Mouse (Mus musculus) midbrain, postnatal 0 days (tissue): ENCODE data around the gene Wbp11. TPM values are rescaled to one million over a fixed set of nuclear protein-coding genes. Genes with fewer than 3 reads are reported as not detected.
A peak's percentile ranks its signal among the peaks of the same experiment; 100 is the strongest.

Experiments
- ATAC-seq: fragments of 200-750 bp; cut with Nextera tagmentation; 2 replicates; pipeline ENCODE4 v1.8.0; 2017; ENCODE audit warnings: moderate number of reproducible peaks, mild to moderate bottlenecking, moderate TSS enrichment, moderate library complexity; ENCODE audit not compliant: low FRiP score
- DNase-seq: peaks from one replicate; pipeline ENCODE4 v3.0.0-alpha.2; 2015; ENCODE audit warnings: low spot score
- H3K27ac ChIP-seq: fragments of 300-500 bp; sonication (generic); 2 replicates; pipeline ENCODE4 v1.5.1; 2014; ENCODE audit warnings: low read depth, mild to moderate bottlenecking, low read length, mixed read lengths
- H3K27me3 ChIP-seq: fragments of 300-500 bp; sonication (generic); 2 replicates; pipeline ENCODE4 v1.6.1; 2014; ENCODE audit warnings: low read length, control low read depth, mixed read lengths; ENCODE audit not compliant: insufficient read depth
- H3K36me3 ChIP-seq: fragments of 300-500 bp; sonication (generic); 2 replicates; pipeline ENCODE4 v1.6.1; 2014; ENCODE audit warnings: low read length, control low read depth, mixed read lengths; ENCODE audit not compliant: insufficient read depth
- H3K4me1 ChIP-seq: fragments of 300-500 bp; sonication (generic); 2 replicates; pipeline ENCODE4 v1.6.1; 2014; ENCODE audit warnings: mild to moderate bottlenecking, control low read depth, antibody characterized with exemption, low read length, mixed read lengths; ENCODE audit not compliant: insufficient read depth
- H3K4me2 ChIP-seq: fragments of 300-500 bp; sonication (generic); 2 replicates; pipeline ENCODE4 v1.6.1; 2014; ENCODE audit warnings: low read depth, mild to moderate bottlenecking, low read length, mixed read lengths; ENCODE audit not compliant: poor library complexity, severe bottlenecking
- H3K4me3 ChIP-seq: fragments of 300-500 bp; sonication (generic); 2 replicates; pipeline ENCODE4 v1.5.1; 2014; ENCODE audit warnings: low read depth, mild to moderate bottlenecking, low read length, moderate library complexity
- H3K9ac ChIP-seq: fragments of 300-500 bp; sonication (generic); replicated peaks from 2 replicates; pipeline ENCODE4 v1.6.1; 2014; ENCODE audit warnings: mild to moderate bottlenecking, low read length, moderate library complexity, mixed read lengths; ENCODE audit not compliant: poor library complexity, severe bottlenecking
- H3K9me3 ChIP-seq: fragments of 300-500 bp; sonication (generic); 2 replicates; pipeline ENCODE4 v1.6.1; 2016; ENCODE audit warnings: low read length, control low read depth
- CTCF ChIP-seq: IDR thresholded peaks from 2 replicates; pipeline ENCODE4 v1.5.1; 2016; ENCODE audit warnings: antibody characterized with exemption, mild to moderate bottlenecking
- WGBS: fragments of 180-500 bp; shearing (Covaris S2); extraction: QIAGEN DNeasy Blood & Tissue Kit; methylation state at CpG from one replicate; pipeline ENCODE4 v1.1.7; 2014; 5-methylcytosine and 5-hydroxymethylcytosine counted together
- polyA plus RNA-seq: library from polyadenylated mRNA; unstranded; fragments of >200 nt; fragmentation: Nextera tagmentation; extraction: Ambion mirVana; gene quantifications from 2 replicates; pipeline ENCODE4 v1.2.1, GENCODE M21; 2015
- total RNA-seq: library from RNA; depleted of rRNA; stranded (reverse); fragments of >200 nt; gene quantifications from 2 replicates; pipeline ENCODE4 v1.2.3, GENCODE M21; 2014

Wbp11 gene
- total and polyA plus RNA-seq, 2 experiments from 2014 or later, result 44.8 to 86.1 TPM

- no peak for TF ChIP-seq CTCF
- Histone ChIP-seq H3K4me3 (no peak overlapping the region), H3K36me3 (no peaks in the 10 kb centered on the region), H3K4me2 (no peak overlapping the region), H3K9me3 (no peaks in the 10 kb centered on the region), H3K9ac (no peak overlapping the region), H3K27ac (no peak overlapping the region), H3K27me3 (peaks cover 6% of the 10 kb centered on the region; the same call in 1 of the 2 replicates), H3K4me1 (peaks cover 4% of the 10 kb centered on the region; the same call in 1 of the 2 replicates)
- ATAC-seq (no peak), DNase-seq (no peak)
- 70% methylated on average over 5 of the region's 5 CpGs for WGBS
Measured at GRCm38 (mm10) chr6:136831712-136832111, 3.7 kb upstream of the Wbp11 start.

DNA sequence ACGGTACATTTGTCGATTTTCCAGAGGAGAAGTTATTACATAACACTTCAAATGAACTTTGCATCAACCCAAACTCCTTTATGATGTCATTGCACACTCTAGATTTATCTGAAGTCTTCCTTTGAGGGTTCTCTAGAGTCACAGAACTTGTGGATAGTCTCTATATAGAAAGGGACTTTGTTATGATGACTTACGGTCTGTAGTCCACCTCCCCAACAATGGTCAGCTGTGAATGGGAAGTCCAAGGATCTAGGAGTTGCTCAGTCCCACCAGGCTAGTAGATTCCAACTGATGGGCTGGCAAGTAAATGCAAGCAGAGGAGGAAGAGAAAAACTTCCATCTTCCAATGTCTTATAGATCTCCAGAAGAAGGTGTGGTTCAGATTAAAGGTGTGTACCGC is 648 bp upstream of the Wbp11 start:
- H3K9ac ChIP-seq, result peak overlapping the region; percentile 50; the same call in 1 of the 2 replicates
- H3K27ac ChIP-seq, result peak overlapping the region; percentile 82
- H3K27me3 ChIP-seq, result peaks cover 6% of the 10 kb centered on the region; the same call in 1 of the 2 replicates
- no peak for ATAC-seq
- no peaks in the 10 kb centered on the region for H3K9me3 ChIP-seq
- H3K4me3 ChIP-seq, result peak overlapping the region; percentile 100
- peaks cover 11% of the 10 kb centered on the region; the same call in 1 of the 2 replicates for H3K36me3 ChIP-seq
- 36% methylated on average over 4 of the region's 4 CpGs for WGBS
- no peak for TF ChIP-seq CTCF
- no peak for DNase-seq
- peaks cover 4% of the 10 kb centered on the region; the same call in 1 of the 2 replicates for H3K4me1 ChIP-seq
- peak overlapping the region; percentile 55 for H3K4me2 ChIP-seq

GRCm38 (mm10) chr6:136827516-136827880 is 535 bp downstream of the Wbp11 start, which contains the start of gene BC049715:
BC049715 (plus strand) TSS chr6:136827626.
- Histone ChIP-seq H3K36me3 (peaks cover 17% of the 10 kb centered on the region), H3K9me3 (no peaks in the 10 kb centered on the region), H3K4me2 (peak within 1 kb of the TSS; percentile 59), H3K27me3 (peaks cover 6% of the 10 kb centered on the region; the same call in 1 of the 2 replicates), H3K4me3 (peak within 1 kb of the TSS; percentile 100), H3K9ac (peak within 1 kb of the TSS; percentile 98), H3K27ac (peak within 1 kb of the TSS; percentile 83), H3K4me1 (peaks cover 4% of the 10 kb centered on the region; the same call in 1 of the 2 replicates)
- DNase-seq (peak; percentile 32), ATAC-seq (no peak; the same call in 1 of the 2 replicates)
- no peak for TF ChIP-seq CTCF
- WGBS, result under 1% methylated on average over 34 of the region's 34 CpGs

GRCm38 (mm10) chr6:136827116-136827515 is 917 bp downstream of the Wbp11 start:
- WGBS, result 16% methylated on average over 7 of the region's 7 CpGs
- peak overlapping the region; percentile 59 for H3K4me2 ChIP-seq
- no peak for TF ChIP-seq CTCF
- ATAC-seq (no peak), DNase-seq (no peak)
- H3K27ac ChIP-seq, result peak overlapping the region; percentile 83; the same call in 1 of the 2 replicates
- H3K9ac ChIP-seq, result peak overlapping the region; percentile 98
- peak overlapping the region; percentile 100 for H3K4me3 ChIP-seq
- H3K4me1 ChIP-seq, result peaks cover 4% of the 10 kb centered on the region; the same call in 1 of the 2 replicates
- peaks cover 6% of the 10 kb centered on the region; the same call in 1 of the 2 replicates for H3K27me3 ChIP-seq
- peaks cover 20% of the 10 kb centered on the region for H3K36me3 ChIP-seq
- no peaks in the 10 kb centered on the region for H3K9me3 ChIP-seq

- H3K4me3 ChIP-seq, result no peak overlapping the region
- no peaks in the 10 kb centered on the region for H3K27me3 ChIP-seq
- TF ChIP-seq CTCF, result no peak
- no peak for ATAC-seq
- no peak overlapping the region for H3K27ac ChIP-seq
- no peak for DNase-seq
- peaks cover 41% of the 10 kb centered on the region for H3K36me3 ChIP-seq
- peaks cover 4% of the 10 kb centered on the region; the same call in 1 of the 2 replicates for H3K4me1 ChIP-seq
- WGBS, result 95% methylated on average over 8 of the region's 8 CpGs
- no peak overlapping the region for H3K9ac ChIP-seq
- H3K4me2 ChIP-seq, result no peak overlapping the region
- H3K9me3 ChIP-seq, result no peaks in the 10 kb centered on the region
Measured at GRCm38 (mm10) chr6:136824987-136825386, 3.0 kb downstream of the Wbp11 start.

DNA sequence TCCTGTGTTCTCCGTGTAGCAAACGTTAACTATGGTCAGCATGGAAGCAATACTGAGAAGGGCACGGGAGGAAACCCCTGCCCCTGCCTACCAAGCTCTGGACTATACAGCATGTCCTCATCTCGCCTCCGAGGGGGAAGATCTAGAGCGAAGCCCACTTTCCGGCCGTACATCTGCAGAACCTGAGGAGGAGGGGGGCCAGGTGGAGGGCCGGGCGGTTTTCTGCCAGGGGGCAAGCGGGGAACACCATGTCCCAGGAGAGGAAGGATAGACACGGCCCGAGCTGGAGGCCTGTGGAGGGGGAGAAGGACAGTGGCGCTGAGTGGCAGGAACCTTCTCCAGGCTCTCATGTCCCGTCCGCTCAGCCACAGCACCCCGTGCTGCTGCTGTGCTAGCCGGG is 6.9 kb downstream of the Wbp11 start:
- Histone ChIP-seq H3K27ac (no peak overlapping the region), H3K9me3 (no peaks in the 10 kb centered on the region), H3K36me3 (peaks cover 64% of the 10 kb centered on the region), H3K27me3 (no peaks in the 10 kb centered on the region), H3K4me1 (no peaks in the 10 kb centered on the region), H3K4me3 (no peak overlapping the region), H3K4me2 (no peak overlapping the region), H3K9ac (no peak overlapping the region)
- TF ChIP-seq CTCF, result no peak
- DNase-seq (no peak), ATAC-seq (no peak)
- WGBS, result 94% methylated on average over 18 of the region's 18 CpGs
